Mouse (Mus musculus): ENCODE measurements around the gene Wfdc12. TPM values are rescaled to one million over a fixed set of nuclear protein-coding genes. Genes with fewer than 3 reads are reported as not detected.

Wfdc12 gene
- polyA plus RNA-seq (2015; fragmentation: Illumina TruSeq; extraction: RNeasy Lipid Tissue Mini Kit (QIAGEN cat#74804); ENCODE audit: low read depth, low replicate concordance) = not detected

GRCm38 (mm10) chr2:164190576-164190975, at the start of gene Wfdc12:
Gene Wfdc12, minus strand, starts transcription at chr2:164190608.

GRCm38 (mm10) chr2:164238366-164238765, 48.0 kb upstream of the Wfdc12 start, which contains the start of gene Svs2:
Gene Svs2, minus strand, starts transcription at chr2:164238466.

GRCm38 (mm10) chr2:164221522-164221921, 31.1 kb upstream of the Wfdc12 start, which contains the start of gene Wfdc15b:
Gene Wfdc15b, minus strand, starts transcription at chr2:164221660.

GRCm38 (mm10) chr2:164199626-164200327, 9.4 kb upstream of the Wfdc12 start, which contains the start of gene Wfdc15a:
Gene Wfdc15a, minus strand, starts transcription at chr2:164200130.

GRCm38 (mm10) chr2:164182692-164183255, 7.6 kb downstream of the Wfdc12 start, which contains the start of gene Wfdc5:
Gene Wfdc5, minus strand, starts transcription at chr2:164182742.

GRCm38 (mm10) chr2:164170902-164171301, 19.5 kb downstream of the Wfdc12 start, which contains the start of gene Kcns1:
Gene Kcns1, minus strand, starts transcription at chr2:164171113.

Other genes starting within 250 kb of the Wfdc12 start
- gene Ywhab, start 195.6 kb downstream of the Wfdc12 start, polyA plus RNA-seq (2015; fragmentation: Illumina TruSeq; extraction: RNeasy Lipid Tissue Mini Kit (QIAGEN cat#74804); ENCODE audit: low read depth, low replicate concordance) = 503 TPM
- gene Pabpc1l, start 165.2 kb downstream of the Wfdc12 start, polyA plus RNA-seq (2015; fragmentation: Illumina TruSeq; extraction: RNeasy Lipid Tissue Mini Kit (QIAGEN cat#74804); ENCODE audit: low read depth, low replicate concordance) = 0.86 TPM
- gene Stk4, start 120.3 kb downstream of the Wfdc12 start, polyA plus RNA-seq (2015; fragmentation: Illumina TruSeq; extraction: RNeasy Lipid Tissue Mini Kit (QIAGEN cat#74804); ENCODE audit: low read depth, low replicate concordance) = 22.5 TPM
- gene Tomm34, start 119.4 kb downstream of the Wfdc12 start, polyA plus RNA-seq (2015; fragmentation: Illumina TruSeq; extraction: RNeasy Lipid Tissue Mini Kit (QIAGEN cat#74804); ENCODE audit: low read depth, low replicate concordance) = 78.4 TPM
- 14.4 TPM for gene Kcns1, start 19.5 kb downstream of the Wfdc12 start, polyA plus RNA-seq (2015; fragmentation: Illumina TruSeq; extraction: RNeasy Lipid Tissue Mini Kit (QIAGEN cat#74804); ENCODE audit: low read depth, low replicate concordance)
- gene Wfdc5, start 7.9 kb downstream of the Wfdc12 start, polyA plus RNA-seq (2015; fragmentation: Illumina TruSeq; extraction: RNeasy Lipid Tissue Mini Kit (QIAGEN cat#74804); ENCODE audit: low read depth, low replicate concordance) = not detected
- not detected for gene Wfdc15a, start 9.5 kb upstream of the Wfdc12 start, polyA plus RNA-seq (2015; fragmentation: Illumina TruSeq; extraction: RNeasy Lipid Tissue Mini Kit (QIAGEN cat#74804); ENCODE audit: low read depth, low replicate concordance)
- not detected for gene Wfdc15b, start 31.1 kb upstream of the Wfdc12 start, polyA plus RNA-seq (2015; fragmentation: Illumina TruSeq; extraction: RNeasy Lipid Tissue Mini Kit (QIAGEN cat#74804); ENCODE audit: low read depth, low replicate concordance)
- gene Svs2, start 47.9 kb upstream of the Wfdc12 start, polyA plus RNA-seq (2015; fragmentation: Illumina TruSeq; extraction: RNeasy Lipid Tissue Mini Kit (QIAGEN cat#74804); ENCODE audit: low read depth, low replicate concordance) = not detected
- not detected for gene Svs3b, start 66.0 kb upstream of the Wfdc12 start, polyA plus RNA-seq (2015; fragmentation: Illumina TruSeq; extraction: RNeasy Lipid Tissue Mini Kit (QIAGEN cat#74804); ENCODE audit: low read depth, low replicate concordance)
- gene Svs4, start 87.9 kb upstream of the Wfdc12 start, polyA plus RNA-seq (2015; fragmentation: Illumina TruSeq; extraction: RNeasy Lipid Tissue Mini Kit (QIAGEN cat#74804); ENCODE audit: low read depth, low replicate concordance) = not detected
- not detected for gene Svs3a, start 98.7 kb upstream of the Wfdc12 start, polyA plus RNA-seq (2015; fragmentation: Illumina TruSeq; extraction: RNeasy Lipid Tissue Mini Kit (QIAGEN cat#74804); ENCODE audit: low read depth, low replicate concordance)
- not detected for gene Svs6, start 126.1 kb upstream of the Wfdc12 start, polyA plus RNA-seq (2015; fragmentation: Illumina TruSeq; extraction: RNeasy Lipid Tissue Mini Kit (QIAGEN cat#74804); ENCODE audit: low read depth, low replicate concordance)
- gene Svs5, start 142.1 kb upstream of the Wfdc12 start, polyA plus RNA-seq (2015; fragmentation: Illumina TruSeq; extraction: RNeasy Lipid Tissue Mini Kit (QIAGEN cat#74804); ENCODE audit: low read depth, low replicate concordance) = not detected
- gene Slpi, start 198.5 kb upstream of the Wfdc12 start, polyA plus RNA-seq (2015; fragmentation: Illumina TruSeq; extraction: RNeasy Lipid Tissue Mini Kit (QIAGEN cat#74804); ENCODE audit: low read depth, low replicate concordance) = not detected
- gene Rbpjl, start 212.5 kb upstream of the Wfdc12 start, polyA plus RNA-seq (2015; fragmentation: Illumina TruSeq; extraction: RNeasy Lipid Tissue Mini Kit (QIAGEN cat#74804); ENCODE audit: low read depth, low replicate concordance) = 0.13 TPM
- gene Matn4, start 214.6 kb upstream of the Wfdc12 start, polyA plus RNA-seq (2015; fragmentation: Illumina TruSeq; extraction: RNeasy Lipid Tissue Mini Kit (QIAGEN cat#74804); ENCODE audit: low read depth, low replicate concordance) = 6.6 TPM